Mouse (Mus musculus): ENCODE data around the gene Fyco1.

- TF ChIP-seq GATA1 (IDR thresholded peaks at IDR 0.05; ENCODE audit: low read length) (no peak), TAL1 (IDR thresholded peaks at IDR 0.05; ENCODE audit: low read length) (no peak)
These were observed 25.1 kb downstream of the Fyco1 start for GRCm38 (mm10) chr9:123826631-123827030.
